Mouse (Mus musculus): Measurements from ENCODE around the gene Cyp4a14.
"Not testable (repeated sequence)": the region's sequence is repeated elsewhere in the genome, so short reads cannot be mapped to it uniquely, and the experiment has no call there.

The Cyp4a14 gene

DNA sequence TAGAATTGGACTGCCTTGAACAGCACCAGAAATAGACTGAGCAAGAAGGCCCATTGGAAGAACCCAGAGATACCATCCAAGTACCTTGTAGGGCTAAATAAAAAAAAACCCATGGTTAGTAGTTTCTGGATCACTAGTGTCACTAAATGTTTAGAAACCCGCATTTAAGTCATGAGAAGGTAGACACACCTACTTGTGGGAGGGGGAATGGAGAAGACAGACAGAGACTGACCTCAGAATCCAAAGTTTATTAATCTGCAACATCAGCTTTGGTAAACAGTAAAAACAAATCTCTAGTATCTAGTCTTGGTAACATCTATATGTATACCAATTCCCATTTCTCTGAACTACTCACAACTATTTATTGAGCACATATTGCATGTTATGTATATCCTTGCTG lies at the start of gene Cyp4a14:
TSS of gene Cyp4a14 (minus strand) at position 142 of the 400 bp plus-strand sequence.
- no peak for DNase-seq (ENCODE audit: low read depth, low spot score)

DNA sequence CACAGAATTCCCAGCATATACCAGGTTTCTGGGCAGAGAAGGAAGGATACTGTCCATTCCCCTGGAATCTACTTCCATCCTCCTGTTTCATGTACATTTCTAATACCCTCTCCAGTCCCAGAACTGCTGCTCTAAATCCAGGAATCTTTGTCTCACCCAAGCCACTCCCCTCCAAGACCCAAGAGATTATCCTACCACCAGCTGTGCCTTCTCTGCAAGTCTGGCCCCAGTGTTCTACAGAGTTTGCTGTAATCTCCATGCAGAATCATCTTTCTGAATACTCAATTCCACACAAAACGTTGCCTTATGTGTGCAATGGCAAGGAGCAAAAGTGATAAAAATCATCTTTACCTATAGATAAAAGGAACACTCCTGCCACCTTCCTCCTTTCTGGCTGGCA lies 49.2 kb upstream of the Cyp4a14 start:
- no peak for DNase-seq (ENCODE audit: low read depth, low spot score)

DNA sequence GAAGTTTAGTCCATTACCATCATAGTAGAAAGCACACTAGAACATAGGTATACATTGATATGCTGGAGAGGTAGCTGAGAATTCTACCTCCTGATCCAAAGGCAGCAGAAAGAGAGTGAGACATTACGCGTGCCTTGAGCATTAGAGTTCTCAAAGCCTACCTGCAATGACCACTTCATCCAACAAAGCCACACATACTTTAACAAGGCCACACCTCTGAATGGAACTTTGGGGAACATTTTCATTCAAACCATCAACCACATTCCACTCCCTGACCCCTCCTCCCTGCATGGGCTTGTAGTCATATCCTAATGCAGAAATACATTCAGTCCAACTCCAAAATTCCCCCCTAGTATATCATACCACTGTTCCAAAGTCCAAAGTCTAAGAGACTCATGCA lies 25.8 kb upstream of the Cyp4a14 start:
- DNase-seq (ENCODE audit: low read depth, low spot score), result no peak

DNA sequence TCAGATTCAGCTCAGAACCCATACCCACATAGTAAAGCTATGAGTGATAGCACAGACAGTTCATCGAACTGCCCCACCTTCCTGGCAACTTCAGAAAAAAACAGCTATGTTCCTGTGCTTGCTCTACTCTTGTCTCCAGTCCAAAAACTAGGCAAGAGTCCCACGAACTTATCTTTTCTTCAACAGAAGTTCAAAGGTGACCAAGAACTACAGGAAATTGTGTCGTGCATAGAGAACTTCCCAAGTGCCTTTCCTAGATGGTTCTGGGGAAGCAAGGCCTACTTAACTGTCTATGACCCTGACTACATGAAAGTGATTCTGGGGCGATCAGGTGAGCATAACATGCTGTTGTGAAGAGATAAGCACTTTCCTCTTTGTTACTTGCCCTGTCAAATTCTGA lies 23.5 kb upstream of the Cyp4a14 start:
- DNase-seq (ENCODE audit: low read depth, low spot score), result no peak

DNA sequence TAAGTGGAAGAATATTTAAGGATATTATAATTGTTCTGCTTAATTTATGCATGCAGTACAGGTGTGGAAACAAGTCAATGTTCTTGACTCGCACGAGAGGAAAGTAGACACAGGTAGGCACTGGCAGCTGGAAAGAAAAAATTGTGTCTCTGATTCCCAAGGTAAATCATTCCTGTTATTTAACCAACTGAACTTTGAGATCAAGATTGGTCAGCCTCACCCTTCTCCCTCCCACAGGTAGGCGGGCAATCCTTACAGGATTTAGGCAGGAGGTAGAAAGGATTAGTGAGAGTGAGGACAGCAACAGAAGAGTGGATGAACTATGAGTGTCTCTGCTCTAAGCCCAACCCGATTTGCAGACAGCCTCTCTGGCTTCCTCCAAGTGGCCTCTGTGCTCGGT lies 22.1 kb upstream of the Cyp4a14 start, which contains the start of gene Cyp4a10:
TSS of gene Cyp4a10 (plus strand) at position 265 of the 400 bp plus-strand sequence.
- DNase-seq (ENCODE audit: low read depth, low spot score), result not testable (repeated sequence)

DNA sequence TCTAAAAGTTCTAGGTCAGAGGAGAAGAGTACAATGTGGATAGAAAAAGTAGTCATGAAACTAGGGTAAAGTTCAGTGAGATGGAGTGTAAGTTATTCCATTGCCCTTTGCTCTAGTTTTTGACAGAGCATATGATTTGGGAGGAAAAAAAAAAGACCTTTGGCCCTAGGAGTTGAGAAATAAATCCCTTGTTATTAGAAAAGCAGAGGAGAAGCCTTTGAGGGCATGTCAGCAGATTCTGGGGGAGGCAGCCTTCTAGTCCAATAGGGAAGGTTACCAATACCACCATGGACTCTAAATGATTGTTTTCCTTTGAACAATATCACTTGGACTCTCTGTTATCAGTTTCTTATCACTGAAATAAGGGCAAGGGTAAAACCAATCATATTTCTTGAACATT lies 18.0 kb upstream of the Cyp4a14 start:
- not testable (repeated sequence) for DNase-seq (ENCODE audit: low read depth, low spot score)

DNA sequence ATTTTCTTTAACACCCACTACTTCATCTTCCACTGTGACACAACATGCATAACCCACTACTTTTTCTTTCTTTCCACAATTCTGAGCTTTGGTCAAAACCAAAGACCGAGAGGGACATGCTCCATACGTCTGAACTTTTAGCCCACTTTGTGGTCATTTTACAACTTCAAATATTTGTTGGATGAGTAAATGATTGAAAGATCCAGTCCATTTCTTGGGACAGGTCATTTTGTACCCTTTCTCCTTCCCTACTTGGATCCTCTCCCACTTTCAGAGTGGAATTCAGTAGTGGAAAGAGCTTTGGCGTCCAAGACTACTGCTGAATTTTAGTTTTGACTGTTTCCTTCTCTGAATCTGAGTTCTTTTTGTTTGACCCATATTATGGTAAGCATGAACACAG lies 1.5 kb upstream of the Cyp4a14 start:
- no peak for DNase-seq (ENCODE audit: low read depth, low spot score)

DNA sequence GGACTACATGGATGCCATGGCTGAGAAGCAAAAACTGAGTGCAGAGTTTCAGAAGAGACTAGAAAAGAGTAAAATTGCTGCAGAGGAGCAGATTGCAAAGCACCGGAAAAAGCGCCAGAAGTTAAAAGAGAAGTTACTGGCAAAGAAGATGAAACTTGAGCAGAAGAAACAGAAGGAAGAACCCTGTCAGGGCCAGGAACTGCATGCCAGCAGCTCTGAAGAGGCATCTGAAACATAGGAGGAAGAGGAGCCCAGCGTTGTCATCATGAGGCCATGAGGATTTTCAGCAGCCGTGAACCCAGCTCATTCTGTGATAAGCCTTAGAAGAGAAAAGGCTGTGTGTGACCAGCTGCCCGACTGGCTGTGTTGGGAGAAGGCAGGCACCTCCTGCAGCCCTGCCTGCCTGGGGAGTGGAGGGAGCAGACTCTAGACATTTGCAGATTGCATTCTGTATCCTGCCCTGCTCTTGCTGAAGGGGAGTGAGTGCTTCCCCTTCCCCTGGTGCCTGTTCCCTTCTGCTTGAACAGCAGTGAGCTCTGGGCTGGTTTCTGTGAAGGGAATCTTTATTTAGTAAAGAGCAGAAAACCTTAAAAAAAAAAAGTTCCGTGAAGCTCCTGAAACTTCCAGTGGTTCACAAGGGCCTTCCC lies 14.8 kb downstream of the Cyp4a14 start:
- no peak for DNase-seq (ENCODE audit: low read depth, low spot score)

DNA sequence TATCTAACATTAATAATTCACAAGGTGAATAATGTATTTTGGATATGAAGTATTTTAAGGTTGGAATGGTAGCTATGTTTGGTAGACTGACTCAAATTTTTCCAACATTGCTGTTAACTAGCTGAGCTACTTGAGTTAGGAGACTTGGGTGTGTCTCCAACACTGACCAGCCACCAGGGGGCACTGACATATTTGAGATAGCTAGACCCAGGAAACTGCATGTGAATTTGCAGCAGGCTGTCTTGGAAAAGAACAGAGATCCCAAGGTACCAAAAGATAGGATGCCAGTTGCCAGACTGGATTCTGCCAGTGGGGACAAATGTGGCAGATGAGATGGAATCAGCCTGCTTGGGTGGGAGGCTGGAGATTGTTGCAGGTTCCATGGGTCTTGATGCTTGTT lies 19.9 kb downstream of the Cyp4a14 start:
- DNase-seq (ENCODE audit: low read depth, low spot score), result not testable (repeated sequence)

DNA sequence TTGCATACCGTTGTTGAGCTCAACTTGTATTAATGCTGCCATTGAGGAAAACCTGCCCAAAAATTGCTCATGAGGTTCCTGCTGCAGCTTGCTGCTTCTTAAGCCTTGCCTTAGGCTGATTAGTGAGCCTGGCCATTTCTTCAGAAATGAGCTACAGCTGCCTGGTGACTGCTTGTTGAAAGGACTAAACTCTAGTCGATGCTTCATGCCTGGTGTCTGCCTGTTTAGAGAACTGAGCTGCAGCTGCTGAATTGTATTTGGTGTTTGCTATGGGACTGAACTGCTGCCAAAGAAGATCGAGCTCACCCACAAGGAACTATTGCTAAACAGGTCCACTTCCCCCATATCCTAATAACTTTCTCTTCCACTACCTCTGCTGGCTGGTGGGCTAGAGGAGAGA lies 22.4 kb downstream of the Cyp4a14 start:
- not testable (repeated sequence) for DNase-seq (ENCODE audit: low read depth, low spot score)

DNA sequence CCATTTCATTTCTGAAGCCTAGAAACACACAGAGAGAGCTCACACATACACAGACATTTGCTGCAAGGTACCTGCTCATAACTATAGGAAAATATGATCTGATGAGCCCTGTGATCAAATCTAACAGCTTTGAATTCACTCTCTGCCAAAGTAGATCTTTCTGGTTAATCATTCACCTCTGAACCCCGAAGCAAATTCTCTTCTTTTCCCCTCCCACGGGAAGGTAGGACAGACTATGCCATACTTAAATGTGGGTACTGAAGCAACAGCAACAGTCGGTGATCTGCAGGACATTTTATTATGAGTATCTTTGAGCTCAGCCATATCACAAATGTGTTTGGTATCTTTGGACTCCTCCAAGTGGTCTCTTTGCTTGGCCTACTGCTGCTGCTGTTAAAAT lies 43.6 kb downstream of the Cyp4a14 start, which contains the start of gene Cyp4a30b:
TSS of gene Cyp4a30b (plus strand) at position 301 of the 400 bp plus-strand sequence.
- no peak for DNase-seq (ENCODE audit: low read depth, low spot score)

DNA sequence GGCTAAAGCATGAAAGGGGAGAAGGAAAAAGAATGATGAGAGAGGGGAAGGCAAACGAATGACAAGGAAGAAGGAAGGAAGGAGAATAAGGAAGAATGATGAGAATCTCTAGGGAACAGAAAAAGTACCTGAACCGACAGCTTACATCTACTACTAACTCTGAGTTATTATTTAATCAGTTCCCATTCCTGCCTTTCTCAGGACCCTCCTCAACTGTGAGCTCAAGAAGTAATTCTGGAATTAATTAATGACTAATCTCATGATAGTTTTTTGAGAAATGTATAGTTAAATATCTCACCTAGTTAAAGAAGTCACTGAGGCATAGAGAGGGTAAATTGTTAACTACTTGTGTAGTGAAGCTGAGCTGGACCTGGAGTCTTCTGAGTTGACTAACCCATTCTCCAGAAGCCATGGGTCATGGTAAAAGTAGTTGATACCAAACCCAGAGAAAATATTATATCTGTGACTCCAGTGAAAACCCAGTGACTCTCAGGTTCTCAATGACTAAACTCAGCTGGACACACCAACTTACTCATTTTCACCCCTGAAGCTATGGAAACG lies 45.3 kb downstream of the Cyp4a14 start:
- DNase-seq (ENCODE audit: low read depth, low spot score), result no peak

Measured in WW6 (cell line).